Mouse (Mus musculus): Measurements from ENCODE around the gene Atp7b.
A peak's percentile ranks its signal among the peaks of the same experiment; 100 is the strongest.

DNA sequence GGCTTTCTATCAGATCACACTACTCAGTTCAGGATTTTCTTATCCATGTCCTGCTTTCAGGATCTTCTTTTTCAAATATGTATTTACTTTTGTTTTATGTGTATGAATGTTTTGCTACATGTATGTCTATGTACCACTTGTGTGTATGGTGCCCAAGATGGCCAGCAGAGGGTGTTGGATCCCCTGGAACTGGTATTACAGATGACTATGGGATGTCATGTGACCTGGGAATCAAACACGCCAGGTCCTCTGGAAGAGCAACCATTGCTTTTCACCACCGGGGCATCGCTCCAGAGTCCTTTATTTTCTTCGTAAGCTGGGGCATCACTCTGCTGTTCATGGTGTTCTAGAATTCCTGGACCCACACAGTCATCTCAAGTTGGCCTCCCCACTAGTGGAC, 29.1 kb upstream of the Atp7b start:
- TF ChIP-seq CTCF (IDR thresholded peaks at IDR 0.05) (0 out of 2 replicates have a peak, but pooled peaks have one; percentile 2), EP300 (IDR thresholded peaks at IDR 0.05) (no peak)
